Mouse (Mus musculus) adrenal gland, postnatal 14 days (tissue): Measurements from ENCODE around the gene Ptges. TPM values are rescaled to one million over a fixed set of nuclear protein-coding genes. Genes with fewer than 3 reads are reported as not detected.
A peak's percentile ranks its signal among the peaks of the same experiment; 100 is the strongest.
"Not testable (repeated sequence)": the region's sequence is repeated elsewhere in the genome, so short reads cannot be mapped to it uniquely, and the experiment has no call there.

Experiments used
- DNase-seq: peaks from one replicate; pipeline ENCODE4 v3.0.0; 2021; ENCODE audit warnings: mixed read lengths
- total RNA-seq: library from RNA; stranded (reverse); gene quantifications from 2 replicates; pipeline ENCODE4 v1.2.3, GENCODE M21; 2021

The Ptges gene
- total RNA-seq, 1 experiment from 2014 or later, result 12.7 TPM

GRCm38 (mm10) chr2:30928893-30929482 lies 675 bp downstream of the Ptges start:
- DNase-seq, result peak; percentile 68

GRCm38 (mm10) chr2:30927844-30928628 lies 1.6 kb downstream of the Ptges start:
- DNase-seq, result peak; percentile 88

DNA sequence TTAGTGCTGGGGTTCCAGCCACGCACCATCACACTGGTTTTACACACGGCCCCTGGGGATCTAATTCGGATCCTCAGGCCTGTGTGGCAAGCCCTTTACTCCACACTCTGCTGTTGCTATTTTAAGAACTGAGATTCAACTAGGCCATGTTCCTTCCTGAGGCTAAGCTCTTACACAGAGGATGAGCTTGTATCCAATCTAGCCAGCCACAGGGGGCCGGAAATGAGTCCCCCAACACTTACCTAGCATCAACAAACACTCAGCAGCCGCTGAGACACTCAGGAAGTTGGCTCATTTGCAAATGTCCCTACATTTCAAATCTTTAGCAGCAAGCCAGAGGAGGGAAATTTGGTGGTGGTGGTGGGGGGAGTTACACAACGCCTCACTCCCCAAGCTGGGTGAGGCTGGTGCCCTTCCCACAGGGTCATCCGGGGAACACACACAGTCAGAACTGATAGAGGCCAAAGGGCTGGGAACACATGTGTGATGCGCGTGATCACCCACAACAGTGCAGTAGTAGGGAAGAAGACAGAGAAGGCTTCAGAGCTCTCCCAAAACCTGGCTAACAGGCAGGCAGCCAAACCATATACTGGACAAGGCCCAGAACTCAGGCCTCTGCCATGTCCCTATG lies 2.4 kb downstream of the Ptges start:
- peak; percentile 51 for DNase-seq

- no peak for DNase-seq
Observed at GRCm38 (mm10) chr2:30926381-30926780, 3.3 kb downstream of the Ptges start.

DNA sequence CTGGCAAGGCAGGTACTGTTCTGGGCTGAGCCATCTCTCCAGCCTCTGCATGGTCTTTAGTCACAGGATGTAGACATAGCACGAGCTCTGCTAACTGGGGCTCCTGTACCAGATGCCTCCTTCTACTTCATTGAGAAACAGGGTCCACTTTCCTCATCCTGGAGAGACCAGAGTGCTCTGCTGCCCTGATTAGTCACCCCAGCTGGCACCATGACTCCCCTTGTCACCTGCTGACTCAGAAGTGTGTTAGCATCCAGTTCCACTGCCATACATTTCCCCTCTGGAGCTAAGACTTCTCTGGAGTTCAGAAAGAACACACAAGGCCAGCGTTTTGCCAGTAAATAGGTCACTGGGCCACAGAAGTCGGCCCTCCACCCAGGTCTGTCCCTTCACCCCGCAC lies 4.5 kb downstream of the Ptges start:
- peak; percentile 59 for DNase-seq

GRCm38 (mm10) chr2:30923099-30923498 lies 6.6 kb downstream of the Ptges start:
- no peak for DNase-seq

- DNase-seq, result peak; percentile 75
Observed at GRCm38 (mm10) chr2:30920216-30920615, 9.4 kb downstream of the Ptges start.

GRCm38 (mm10) chr2:30918780-30919329 lies 10.8 kb downstream of the Ptges start:
- DNase-seq, result peak; percentile 29

- DNase-seq, result no peak
Observed at GRCm38 (mm10) chr2:30918126-30918525, 11.5 kb downstream of the Ptges start.

DNA sequence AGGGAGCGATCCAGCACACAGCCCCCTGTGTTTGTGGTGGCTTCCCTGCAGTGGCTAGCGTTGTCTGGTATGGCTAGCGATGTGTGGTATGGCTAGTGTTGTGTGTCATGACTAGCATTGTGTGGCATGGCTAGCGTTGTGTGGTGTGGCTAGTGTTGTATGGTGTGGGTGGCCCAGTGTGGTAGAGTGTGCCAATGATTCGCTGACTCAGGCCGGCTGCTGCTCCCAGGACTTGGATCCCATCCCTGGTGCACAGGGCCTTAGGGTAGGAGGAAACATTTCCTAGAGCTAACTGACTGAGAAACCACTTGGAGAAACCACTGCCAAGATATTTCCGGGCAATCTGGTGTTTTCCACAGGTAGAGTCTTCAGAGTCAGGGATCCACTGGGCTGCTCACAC lies 12.0 kb downstream of the Ptges start:
- no peak for DNase-seq

- not testable (repeated sequence) for DNase-seq
Observed at GRCm38 (mm10) chr2:30915933-30916332, 13.7 kb downstream of the Ptges start.

GRCm38 (mm10) chr2:30915376-30915775 lies 14.3 kb downstream of the Ptges start:
- DNase-seq, result no peak

- DNase-seq, result no peak
Observed at GRCm38 (mm10) chr2:30914836-30915235, 14.8 kb downstream of the Ptges start.

- no peak for DNase-seq
Observed at GRCm38 (mm10) chr2:30913022-30913421, 16.6 kb downstream of the Ptges start.

DNA sequence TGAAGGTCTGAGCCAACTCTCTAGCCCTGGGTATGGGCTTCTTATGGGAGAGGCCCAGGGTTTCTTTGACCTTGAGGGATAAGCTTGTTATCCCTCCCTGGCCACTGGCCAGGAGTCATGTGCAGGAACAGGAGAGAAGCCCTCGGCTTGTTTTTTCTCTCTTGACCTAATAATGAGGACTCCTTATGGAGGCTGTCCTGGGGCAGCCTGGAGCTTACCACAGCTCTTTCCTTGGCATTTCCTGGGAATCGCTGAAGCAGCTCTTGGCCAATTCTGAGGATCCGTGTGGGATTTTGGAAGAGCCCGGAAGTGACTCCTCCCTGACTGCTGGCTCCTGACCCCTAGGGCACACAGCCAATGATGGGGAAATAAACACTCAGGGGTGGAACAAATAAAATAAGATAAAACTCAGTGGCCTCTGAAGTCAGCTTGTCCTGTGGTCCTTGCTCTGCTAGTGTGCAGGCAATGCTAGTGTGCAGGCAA lies 17.3 kb downstream of the Ptges start:
- peak; percentile 88 for DNase-seq

- DNase-seq, result no peak
Observed at GRCm38 (mm10) chr2:30906641-30907040, 23.0 kb downstream of the Ptges start.

DNA sequence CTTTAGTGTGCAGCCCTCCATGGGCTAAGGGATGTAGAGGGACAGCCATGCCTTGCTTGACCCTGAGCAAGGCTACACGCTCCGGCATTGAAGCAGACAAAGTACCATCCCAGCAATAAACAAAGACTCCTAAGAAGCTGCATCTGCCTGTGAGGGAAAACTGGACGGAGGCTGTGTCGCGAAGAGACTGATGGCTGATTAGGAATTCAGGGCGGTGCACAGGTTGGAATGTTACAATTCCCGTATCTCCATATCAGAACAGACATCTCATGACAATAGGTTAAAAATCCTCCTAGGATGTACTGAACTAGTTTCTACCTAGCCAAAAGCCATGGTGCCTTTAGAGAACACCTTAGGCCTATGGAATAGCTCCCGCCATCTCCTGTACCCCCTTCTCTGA lies 23.8 kb downstream of the Ptges start:
- DNase-seq, result no peak

DNA sequence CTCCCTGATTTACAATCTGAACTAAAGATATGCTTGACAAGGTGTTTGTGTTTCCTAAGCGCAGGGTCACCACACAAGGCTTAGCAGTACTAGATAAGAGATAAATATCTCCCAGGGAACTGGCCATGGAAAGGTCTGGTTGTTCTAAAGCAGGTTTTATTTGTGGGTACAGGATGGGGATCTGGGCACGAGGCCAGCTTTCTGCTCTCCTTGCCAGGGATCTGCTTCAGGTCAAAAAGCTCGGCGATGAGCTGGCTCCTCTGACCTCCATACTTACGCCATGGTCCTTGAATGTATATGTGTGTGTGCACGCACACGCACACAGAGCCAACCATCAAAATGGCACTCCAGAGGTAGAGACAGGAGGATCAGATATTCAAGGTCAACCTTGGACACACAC lies 24.7 kb downstream of the Ptges start:
- peak; percentile 41 for DNase-seq

GRCm38 (mm10) chr2:30904231-30904630 lies 25.4 kb downstream of the Ptges start:
- DNase-seq, result no peak

DNA sequence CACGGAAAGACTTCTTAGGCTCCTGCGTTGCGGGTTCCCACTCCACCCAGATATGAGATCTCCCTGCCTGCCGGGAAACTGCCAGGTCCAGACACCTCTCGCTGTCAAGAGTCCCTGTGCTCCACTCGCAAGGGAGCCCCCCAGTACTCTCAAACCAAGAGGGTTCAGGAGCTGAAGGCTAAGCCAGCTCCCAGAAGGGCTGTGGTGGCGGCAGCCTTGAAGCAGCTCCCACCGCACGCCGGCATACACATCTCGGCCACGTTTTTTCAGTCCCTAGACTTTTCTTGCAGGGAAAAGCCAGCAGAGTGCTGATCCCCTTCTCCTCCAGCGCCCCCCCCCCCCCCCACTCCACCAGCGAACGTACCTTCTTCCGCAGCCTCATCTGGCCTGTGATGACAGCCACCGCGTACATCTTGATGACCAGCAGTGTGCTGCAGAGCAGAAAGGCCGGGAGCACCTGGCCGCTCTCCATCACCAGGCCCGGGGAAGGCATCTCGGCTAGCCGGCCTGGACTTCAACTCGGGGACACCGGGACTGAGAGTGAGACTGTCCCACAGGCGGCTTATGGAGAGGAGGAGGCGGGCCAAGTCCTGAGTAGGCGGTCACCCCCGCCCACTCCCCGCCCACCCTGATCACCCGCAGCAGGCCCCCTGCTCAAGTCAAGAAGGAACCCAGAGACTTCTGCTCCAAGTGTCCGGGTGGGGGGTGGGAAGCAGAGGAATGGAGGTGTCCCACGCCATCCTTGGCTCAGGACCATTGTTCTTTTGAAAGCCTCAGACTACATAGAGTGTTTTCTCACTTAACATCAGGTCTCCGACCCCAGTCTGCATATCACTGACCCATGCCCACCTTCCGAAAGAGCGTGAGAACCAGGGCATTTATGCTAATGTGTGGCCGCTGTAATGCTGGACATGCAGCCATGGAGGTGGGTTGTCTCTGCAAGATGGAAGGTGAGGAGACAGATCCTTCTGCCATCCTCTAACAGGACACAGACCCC lies 26.6 kb downstream of the Ptges start:
- DNase-seq, result peak; percentile 30

DNA sequence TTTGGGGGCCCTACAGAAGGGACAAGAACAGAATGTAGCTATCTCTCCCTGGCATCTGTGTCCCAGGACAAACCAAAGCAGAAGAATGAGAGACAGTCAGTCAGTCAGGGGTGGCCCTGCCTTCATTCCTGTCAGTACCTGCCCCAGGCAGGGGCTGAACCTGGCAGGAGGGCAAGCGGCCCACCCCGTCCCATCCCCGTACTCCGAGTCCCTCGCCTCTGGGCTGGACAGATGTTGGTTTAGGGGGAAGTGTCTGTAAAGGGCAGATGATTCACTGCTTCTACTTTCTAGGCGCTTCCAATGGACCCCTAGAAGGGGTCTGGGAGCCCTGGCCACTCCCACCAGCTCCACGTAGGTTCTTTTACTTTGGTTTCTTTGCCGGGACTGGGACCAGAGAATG lies 27.4 kb downstream of the Ptges start:
- no peak for DNase-seq
